Mouse (Mus musculus) CH12.LX (cell line): ENCODE data around the gene Epb41l3.

Experiments
- CHD2 ChIP-seq: IDR thresholded peaks from 2 replicates; pipeline ENCODE4 v1.6.1; 2011; ENCODE audit warnings: low read length, improper control_type of control experiment
- CTCF ChIP-seq, 2 experiments: IDR thresholded peaks in 1 of 2; conservative IDR thresholded peaks in 1 of 2; 2 replicates each; pipeline ENCODE4 v1.5.1; 2011 to 2012; ENCODE audit warnings: low read depth in 2 of 2, low read length in 2 of 2, improper control_type of control experiment in 1 of 2, inconsistent platforms in 1 of 2, mild to moderate bottlenecking in 1 of 2, moderate library complexity in 1 of 2
- GABPA ChIP-seq: IDR thresholded peaks from 2 replicates; pipeline ENCODE4 v1.6.1; 2012; ENCODE audit warnings: low read depth, low read length, improper control_type of control experiment, inconsistent platforms; ENCODE audit not compliant: insufficient replicate concordance
- MAZ ChIP-seq: IDR thresholded peaks from 2 replicates; pipeline ENCODE4 v1.6.1; 2012; ENCODE audit warnings: low read depth, mild to moderate bottlenecking, inconsistent platforms, low read length, improper control_type of control experiment, moderate library complexity
- POLR2A ChIP-seq: IDR thresholded peaks from 2 replicates; pipeline ENCODE4 v1.6.1; 2011; ENCODE audit warnings: low read depth, mild to moderate bottlenecking, improper control_type of control experiment, low read length
- ZMIZ1 ChIP-seq: IDR thresholded peaks from 2 replicates; pipeline ENCODE4 v1.6.1; 2012; ENCODE audit warnings: low read depth, mild to moderate bottlenecking, inconsistent platforms, low read length, improper control_type of control experiment

DNA sequence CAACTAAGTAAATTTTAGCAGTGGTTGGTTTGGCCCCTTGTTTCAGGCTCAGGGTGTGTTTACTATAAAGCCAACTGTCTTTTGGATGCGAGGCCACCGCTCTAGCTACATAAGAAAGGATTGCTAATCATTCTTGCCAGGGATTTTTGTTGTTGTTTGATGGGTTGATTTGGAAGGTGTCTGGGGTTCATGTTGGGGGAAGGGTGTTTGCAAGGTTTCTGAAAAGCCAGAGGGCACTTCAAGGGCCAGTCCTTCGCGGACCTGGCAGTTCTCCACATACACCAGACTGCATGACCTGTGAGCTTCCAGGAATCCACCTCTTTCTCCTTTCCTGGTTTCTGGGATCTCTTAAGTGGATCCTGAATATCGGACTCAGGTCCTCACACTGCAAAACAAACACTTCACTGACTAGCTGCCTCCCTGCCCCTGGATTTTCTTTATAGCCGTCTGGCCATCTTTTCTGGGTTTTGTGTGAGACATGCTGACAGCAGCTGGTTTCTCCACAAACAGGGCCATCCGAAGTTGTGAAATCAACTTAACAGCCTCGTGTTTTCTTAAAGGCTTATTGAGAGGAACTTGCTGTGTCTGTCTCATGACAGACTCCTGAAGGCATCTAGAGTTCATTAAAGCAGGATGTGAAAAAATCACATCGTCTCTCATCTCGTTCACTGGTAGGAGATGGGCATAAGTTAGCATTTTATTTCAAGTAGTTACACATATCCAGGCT is 146.6 kb downstream of the Epb41l3 start:
- no peak for TF ChIP-seq POLR2A
- TF ChIP-seq MAZ: no peak
- no peak for TF ChIP-seq ZMIZ1
- TF ChIP-seq CHD2: no peak
- TF ChIP-seq GABPA: no peak
- TF ChIP-seq CTCF (conservative IDR thresholded peaks at IDR 0.05 in 1 of 2, IDR thresholded peaks at IDR 0.05 in 1 of 2; ENCODE audit: low read depth in 2 of 2, low read length in 2 of 2): no peak
